Mouse (Mus musculus): Measurements from ENCODE around the gene Aqp11.

- TF ChIP-seq CTCF (IDR thresholded peaks at IDR 0.05; ENCODE audit: low read depth, low read length) (no peak), TAL1 (conservative IDR thresholded peaks at IDR 0.05; ENCODE audit: low read depth, low read length) (no peak), GATA1 (IDR thresholded peaks at IDR 0.05; ENCODE audit: borderline replicate concordance, low read length) (no peak), POLR2AphosphoS5 (IDR thresholded peaks at IDR 0.05; ENCODE audit: insufficient replicate concordance, low read depth, low read length) (no peak)
Measured at GRCm38 (mm10) chr7:97723646-97724538, 14.2 kb downstream of the Aqp11 start.

All from G1E (cell line).